Mouse (Mus musculus): Measurements from ENCODE around the gene Prim1. TPM values are rescaled to one million over a fixed set of nuclear protein-coding genes. Genes with fewer than 3 reads are reported as not detected.

The Prim1 gene
- polyA plus RNA-seq, 1 experiment from 2014 or later = 61.6 TPM

DNA sequence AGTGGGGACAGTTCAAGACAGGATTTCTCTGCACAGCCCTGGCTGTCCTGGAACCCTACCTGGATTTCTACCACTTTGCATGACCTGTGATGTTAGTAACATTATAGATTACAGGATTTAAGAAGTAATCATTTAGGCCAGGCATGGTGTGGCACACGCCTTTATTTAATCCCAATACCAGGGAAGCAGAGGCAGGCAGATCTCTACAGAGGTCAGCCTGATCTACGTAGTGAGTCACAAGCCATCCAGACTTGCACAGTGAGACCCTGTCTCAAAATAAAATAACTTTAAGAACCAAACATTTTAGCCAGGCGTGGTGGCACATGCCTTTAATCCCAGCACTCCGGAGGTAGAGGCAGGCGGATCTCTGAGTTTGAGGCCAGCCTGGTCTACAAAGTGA is 7.2 kb downstream of the Prim1 start:
- no peak for DNase-seq (ENCODE audit: low spot score)
- Histone ChIP-seq H3K9me3 (ENCODE audit: control insufficient read depth, low read length) (no peaks in the 10 kb centered on the region), H3K27me3 (replicated peaks; ENCODE audit: control insufficient read depth, insufficient read depth, low read length) (no peaks in the 10 kb centered on the region), H3K4me2 (ENCODE audit: low read depth, low read length) (no peak overlapping the region), H3K36me3 (ENCODE audit: control insufficient read depth, insufficient read depth, low read length) (peaks cover 84% of the 10 kb centered on the region), H3K4me3 (ENCODE audit: low read depth, low read length) (no peak overlapping the region), H3K4me1 (ENCODE audit: control insufficient read depth, insufficient read depth, low read length) (no peaks in the 10 kb centered on the region), H3K27ac (replicated peaks; ENCODE audit: low read depth, low read length) (no peak overlapping the region), H3K9ac (ENCODE audit: low read depth, low read length) (no peak overlapping the region)
- 95% methylated on average over 5 of the region's 5 CpGs for WGBS
- ATAC-seq (ENCODE audit: low read depth) = no peak

GRCm38 (mm10) chr10:128023496-128023895 is 8.5 kb downstream of the Prim1 start:
- H3K4me3 ChIP-seq (ENCODE audit: low read depth, low read length) = no peak overlapping the region
- H3K9me3 ChIP-seq (ENCODE audit: control insufficient read depth, low read length) = no peaks in the 10 kb centered on the region
- no peak overlapping the region for H3K9ac ChIP-seq (ENCODE audit: low read depth, low read length)
- no peak overlapping the region for H3K4me2 ChIP-seq (ENCODE audit: low read depth, low read length)
- peaks cover 79% of the 10 kb centered on the region for H3K36me3 ChIP-seq (ENCODE audit: control insufficient read depth, insufficient read depth, low read length)
- no peak overlapping the region for H3K27ac ChIP-seq (replicated peaks; ENCODE audit: low read depth, low read length)
- no peak for DNase-seq (ENCODE audit: low spot score)
- H3K4me1 ChIP-seq (ENCODE audit: control insufficient read depth, insufficient read depth, low read length) = no peaks in the 10 kb centered on the region
- ATAC-seq (ENCODE audit: low read depth) = no peak
- H3K27me3 ChIP-seq (replicated peaks; ENCODE audit: control insufficient read depth, insufficient read depth, low read length) = no peaks in the 10 kb centered on the region
- 97% methylated on average over 10 of the region's 10 CpGs for WGBS

GRCm38 (mm10) chr10:128029931-128030330 is 15.0 kb downstream of the Prim1 start:
- Histone ChIP-seq H3K9me3 (ENCODE audit: control insufficient read depth, low read length) (no peaks in the 10 kb centered on the region), H3K4me2 (ENCODE audit: low read depth, low read length) (no peak overlapping the region), H3K4me1 (ENCODE audit: control insufficient read depth, insufficient read depth, low read length) (peaks cover 5% of the 10 kb centered on the region), H3K4me3 (ENCODE audit: low read depth, low read length) (no peak overlapping the region), H3K27me3 (replicated peaks; ENCODE audit: control insufficient read depth, insufficient read depth, low read length) (no peaks in the 10 kb centered on the region), H3K36me3 (ENCODE audit: control insufficient read depth, insufficient read depth, low read length) (peaks cover 57% of the 10 kb centered on the region), H3K9ac (ENCODE audit: low read depth, low read length) (no peak overlapping the region), H3K27ac (replicated peaks; ENCODE audit: low read depth, low read length) (no peak overlapping the region)
- DNase-seq (ENCODE audit: low spot score) (no peak), ATAC-seq (ENCODE audit: low read depth) (no peak)
- 94% methylated on average over 7 of the region's 7 CpGs for WGBS

GRCm38 (mm10) chr10:128030860-128031259 is 15.9 kb downstream of the Prim1 start:
- ATAC-seq (ENCODE audit: low read depth) (no peak), DNase-seq (ENCODE audit: low spot score) (no peak)
- Histone ChIP-seq H3K4me1 (ENCODE audit: control insufficient read depth, insufficient read depth, low read length) (peaks cover 5% of the 10 kb centered on the region), H3K27ac (replicated peaks; ENCODE audit: low read depth, low read length) (no peak overlapping the region), H3K36me3 (ENCODE audit: control insufficient read depth, insufficient read depth, low read length) (peaks cover 48% of the 10 kb centered on the region), H3K9me3 (ENCODE audit: control insufficient read depth, low read length) (no peaks in the 10 kb centered on the region), H3K9ac (ENCODE audit: low read depth, low read length) (no peak overlapping the region), H3K4me2 (ENCODE audit: low read depth, low read length) (no peak overlapping the region), H3K27me3 (replicated peaks; ENCODE audit: control insufficient read depth, insufficient read depth, low read length) (no peaks in the 10 kb centered on the region), H3K4me3 (ENCODE audit: low read depth, low read length) (no peak overlapping the region)
- 69% methylated on average over 2 of the region's 2 CpGs for WGBS

DNA sequence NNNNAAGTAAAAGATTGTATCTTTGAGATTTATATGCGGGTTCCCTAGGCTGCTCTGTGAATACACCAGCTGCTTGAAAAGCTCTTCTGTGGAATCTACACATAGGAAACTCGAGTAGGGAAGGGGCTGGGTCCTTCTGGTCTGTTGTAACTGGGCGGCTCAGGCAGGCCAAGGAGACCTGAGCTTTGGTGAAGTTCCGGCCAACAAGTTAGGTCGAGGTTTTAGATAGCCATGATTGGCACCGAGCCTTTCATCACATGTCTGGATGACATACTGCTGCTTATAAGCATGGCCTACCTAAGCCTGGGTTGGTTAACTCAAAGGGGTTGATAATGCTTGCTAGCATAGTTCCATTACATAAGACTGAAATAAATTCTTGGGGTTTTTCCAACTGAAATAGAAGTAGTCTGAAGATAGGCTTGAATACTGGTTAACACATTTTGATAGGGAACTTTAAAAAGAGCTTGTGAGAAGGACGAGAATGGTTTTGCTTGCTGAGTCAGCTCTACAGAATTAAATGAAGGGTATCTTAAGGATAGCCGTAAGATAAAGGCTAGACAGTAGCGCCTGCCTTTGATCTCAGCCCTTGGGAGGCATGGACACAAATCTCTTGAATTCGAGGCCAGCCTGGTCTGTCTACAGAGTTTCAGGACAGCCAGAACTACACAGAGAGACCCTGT is 21.9 kb downstream of the Prim1 start:
- Histone ChIP-seq H3K4me1 (ENCODE audit: control insufficient read depth, insufficient read depth, low read length) (peaks cover 30% of the 10 kb centered on the region), H3K9ac (ENCODE audit: low read depth, low read length) (peak overlapping the region; percentile 99), H3K27me3 (replicated peaks; ENCODE audit: control insufficient read depth, insufficient read depth, low read length) (no peaks in the 10 kb centered on the region), H3K4me2 (ENCODE audit: low read depth, low read length) (peak overlapping the region; percentile 82), H3K36me3 (ENCODE audit: control insufficient read depth, insufficient read depth, low read length) (peaks cover 38% of the 10 kb centered on the region), H3K9me3 (ENCODE audit: control insufficient read depth, low read length) (no peaks in the 10 kb centered on the region), H3K27ac (replicated peaks; ENCODE audit: low read depth, low read length) (peak overlapping the region; percentile 96), H3K4me3 (ENCODE audit: low read depth, low read length) (peak overlapping the region; percentile 95)
- 0 out of 2 replicates have a peak, but pooled peaks have one; percentile 4 for ATAC-seq (ENCODE audit: low read depth)
- 6% methylated on average over 10 of the region's 10 CpGs for WGBS
- peak; percentile 80 for DNase-seq (ENCODE audit: low spot score)

DNA sequence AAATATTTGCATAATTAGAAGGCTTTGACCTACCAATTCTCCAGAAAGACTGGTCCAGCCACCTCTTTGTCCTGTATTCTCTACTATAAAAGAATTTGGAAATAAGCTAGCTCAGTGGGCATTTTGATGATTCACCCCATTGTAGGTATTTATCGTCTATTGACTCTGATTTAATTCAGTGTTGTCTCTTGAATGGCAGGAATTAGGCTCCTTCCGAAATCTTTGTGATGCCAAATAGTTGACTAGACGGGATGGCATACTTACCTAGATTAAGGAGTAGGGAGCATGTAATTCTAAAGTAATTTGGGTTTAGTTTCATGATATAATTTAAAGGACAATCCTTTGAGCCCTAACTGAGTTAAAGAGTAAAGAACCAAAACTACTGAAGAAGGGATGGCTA is 23.0 kb downstream of the Prim1 start:
- H3K27ac ChIP-seq (replicated peaks; ENCODE audit: low read depth, low read length) = no peak overlapping the region; the same call in 1 of the 2 replicates
- H3K27me3 ChIP-seq (replicated peaks; ENCODE audit: control insufficient read depth, insufficient read depth, low read length) = no peaks in the 10 kb centered on the region
- H3K9ac ChIP-seq (ENCODE audit: low read depth, low read length) = peak overlapping the region; percentile 34; the same call in 1 of the 2 replicates
- DNase-seq (ENCODE audit: low spot score) (no peak), ATAC-seq (ENCODE audit: low read depth) (no peak)
- WGBS = 69% methylated on average over 3 of the region's 3 CpGs
- H3K4me1 ChIP-seq (ENCODE audit: control insufficient read depth, insufficient read depth, low read length) = peaks cover 34% of the 10 kb centered on the region
- H3K9me3 ChIP-seq (ENCODE audit: control insufficient read depth, low read length) = no peaks in the 10 kb centered on the region
- peak overlapping the region; percentile 95 for H3K4me3 ChIP-seq (ENCODE audit: low read depth, low read length)
- peaks cover 48% of the 10 kb centered on the region for H3K36me3 ChIP-seq (ENCODE audit: control insufficient read depth, insufficient read depth, low read length)
- peak overlapping the region; percentile 36 for H3K4me2 ChIP-seq (ENCODE audit: low read depth, low read length)

- Histone ChIP-seq H3K9me3 (ENCODE audit: control insufficient read depth, low read length) (no peaks in the 10 kb centered on the region), H3K4me1 (ENCODE audit: control insufficient read depth, insufficient read depth, low read length) (peaks cover 34% of the 10 kb centered on the region), H3K4me3 (ENCODE audit: low read depth, low read length) (no peak overlapping the region), H3K9ac (ENCODE audit: low read depth, low read length) (peak overlapping the region; percentile 34), H3K36me3 (ENCODE audit: control insufficient read depth, insufficient read depth, low read length) (peaks cover 61% of the 10 kb centered on the region), H3K4me2 (ENCODE audit: low read depth, low read length) (0 out of 2 replicates have a peak overlapping the region, but pooled peaks have one; percentile 36), H3K27ac (replicated peaks; ENCODE audit: low read depth, low read length) (0 out of 2 replicates have a peak overlapping the region, but pooled peaks have one; percentile 28), H3K27me3 (replicated peaks; ENCODE audit: control insufficient read depth, insufficient read depth, low read length) (no peaks in the 10 kb centered on the region)
- ATAC-seq (ENCODE audit: low read depth) (peak; percentile 20), DNase-seq (ENCODE audit: low spot score) (peak; percentile 48)
- 53% methylated on average over 5 of the region's 5 CpGs for WGBS
Observed at GRCm38 (mm10) chr10:128039167-128039566, 24.2 kb downstream of the Prim1 start.

- Histone ChIP-seq H3K36me3 (ENCODE audit: control insufficient read depth, insufficient read depth, low read length) (peaks cover 67% of the 10 kb centered on the region), H3K4me1 (ENCODE audit: control insufficient read depth, insufficient read depth, low read length) (peaks cover 29% of the 10 kb centered on the region), H3K27ac (replicated peaks; ENCODE audit: low read depth, low read length) (no peak overlapping the region), H3K4me2 (ENCODE audit: low read depth, low read length) (no peak overlapping the region), H3K27me3 (replicated peaks; ENCODE audit: control insufficient read depth, insufficient read depth, low read length) (no peaks in the 10 kb centered on the region), H3K9ac (ENCODE audit: low read depth, low read length) (no peak overlapping the region), H3K4me3 (ENCODE audit: low read depth, low read length) (no peak overlapping the region), H3K9me3 (ENCODE audit: control insufficient read depth, low read length) (no peaks in the 10 kb centered on the region)
- WGBS = 72% methylated on average over 3 of the region's 3 CpGs
- ATAC-seq (ENCODE audit: low read depth) (no peak), DNase-seq (ENCODE audit: low spot score) (no peak)
Observed at GRCm38 (mm10) chr10:128039858-128040257, 24.9 kb downstream of the Prim1 start.

- 85% methylated on average over 5 of the region's 5 CpGs for WGBS
- Histone ChIP-seq H3K4me3 (ENCODE audit: low read depth, low read length) (no peak overlapping the region), H3K9ac (ENCODE audit: low read depth, low read length) (no peak overlapping the region), H3K9me3 (ENCODE audit: control insufficient read depth, low read length) (no peaks in the 10 kb centered on the region), H3K4me1 (ENCODE audit: control insufficient read depth, insufficient read depth, low read length) (peaks cover 28% of the 10 kb centered on the region), H3K27ac (replicated peaks; ENCODE audit: low read depth, low read length) (no peak overlapping the region), H3K4me2 (ENCODE audit: low read depth, low read length) (no peak overlapping the region), H3K27me3 (replicated peaks; ENCODE audit: control insufficient read depth, insufficient read depth, low read length) (no peaks in the 10 kb centered on the region), H3K36me3 (ENCODE audit: control insufficient read depth, insufficient read depth, low read length) (peaks cover 72% of the 10 kb centered on the region)
- DNase-seq (ENCODE audit: low spot score) (no peak), ATAC-seq (ENCODE audit: low read depth) (no peak)
Observed at GRCm38 (mm10) chr10:128040293-128040692, 25.3 kb downstream of the Prim1 start.

Data from embryonic facial prominence, embryonic 14.5 days (tissue).